Mouse (Mus musculus): ENCODE results near the gene Asic5.

- TF ChIP-seq CHD2 (IDR thresholded peaks at IDR 0.05; ENCODE audit: low read depth, low read length) (no peak), HCFC1 (IDR thresholded peaks at IDR 0.05; ENCODE audit: borderline replicate concordance, insufficient read depth, low read length) (no peak), MAFK (IDR thresholded peaks at IDR 0.05; ENCODE audit: insufficient read depth, low read depth, low read length) (no peak), ZNF384 (IDR thresholded peaks at IDR 0.05; ENCODE audit: low read depth, low read length) (no peak), ZC3H11A (IDR thresholded peaks at IDR 0.05; ENCODE audit: borderline replicate concordance, low read depth, low read length) (no peak)
Observed at GRCm38 (mm10) chr3:81985100-81985499, 3.0 kb downstream of the Asic5 start.

All from ES-E14 (cell line).